Mouse (Mus musculus) cerebellum, adult 8-10 months (tissue): ENCODE measurements around the gene Tepsin.

Experiments used
- DNase-seq: peaks from one replicate; pipeline ENCODE4 v3.0.0; 2022

The Tepsin gene

GRCm38 (mm10) chr11:120063326-120063725 is 35.2 kb downstream of the Tepsin start:
- no peak for DNase-seq

DNA sequence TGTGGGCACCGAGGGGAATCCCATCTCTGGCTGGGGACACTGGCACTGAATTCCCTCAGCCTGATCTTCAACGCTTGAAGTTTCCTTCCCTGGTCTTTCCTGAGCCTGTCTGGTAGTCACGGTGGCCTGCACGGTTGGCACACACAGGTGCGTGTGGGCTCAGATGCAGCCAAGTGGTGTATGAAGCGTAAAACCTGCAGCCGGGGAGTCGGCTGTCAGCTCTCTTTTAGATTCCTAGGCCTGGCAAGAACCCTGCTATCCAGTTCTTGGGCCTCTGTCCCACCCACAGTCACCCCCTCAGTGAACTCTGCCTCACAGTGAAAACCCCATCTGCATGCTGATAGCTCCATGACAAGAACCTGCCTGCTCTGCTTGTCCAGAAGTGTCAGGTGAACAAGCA is 37.9 kb downstream of the Tepsin start:
- DNase-seq = no peak

DNA sequence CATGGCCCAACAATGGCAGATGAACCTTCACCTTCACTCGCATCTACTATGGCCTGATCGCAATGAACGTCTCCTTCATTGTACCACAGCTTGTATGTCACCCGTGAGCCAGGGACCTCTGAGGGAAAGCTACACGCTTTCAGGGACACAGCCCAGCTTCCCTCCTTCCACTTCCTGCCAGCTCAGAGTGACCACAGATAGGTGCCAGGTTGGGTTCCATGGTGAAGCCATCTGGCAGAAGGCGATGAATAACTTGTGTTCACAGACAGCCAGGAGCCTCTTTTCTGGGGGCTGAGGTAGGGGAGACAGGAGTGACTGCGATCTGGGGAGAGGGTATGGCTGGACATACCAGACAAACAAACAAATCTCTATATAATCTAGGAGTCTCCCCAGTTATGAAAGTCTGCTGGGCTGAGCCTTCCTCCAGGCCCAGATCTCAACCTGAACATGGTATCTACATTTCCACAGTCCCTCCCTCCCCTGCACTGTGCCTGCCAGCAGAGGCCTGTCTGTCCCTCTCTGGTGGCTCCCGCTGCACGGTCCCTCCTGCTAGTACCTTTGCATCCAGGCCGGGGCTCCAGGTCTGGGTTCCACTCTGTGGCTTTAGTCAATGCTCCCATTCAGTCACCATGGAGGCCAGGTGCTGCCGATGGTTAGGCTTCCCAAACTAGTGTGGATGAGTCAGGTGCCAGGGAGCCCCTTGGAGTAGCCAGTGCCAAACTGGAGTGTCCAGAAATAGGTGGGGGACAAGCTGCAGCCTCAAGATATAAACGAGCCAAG is 42.4 kb downstream of the Tepsin start:
- DNase-seq = no peak

DNA sequence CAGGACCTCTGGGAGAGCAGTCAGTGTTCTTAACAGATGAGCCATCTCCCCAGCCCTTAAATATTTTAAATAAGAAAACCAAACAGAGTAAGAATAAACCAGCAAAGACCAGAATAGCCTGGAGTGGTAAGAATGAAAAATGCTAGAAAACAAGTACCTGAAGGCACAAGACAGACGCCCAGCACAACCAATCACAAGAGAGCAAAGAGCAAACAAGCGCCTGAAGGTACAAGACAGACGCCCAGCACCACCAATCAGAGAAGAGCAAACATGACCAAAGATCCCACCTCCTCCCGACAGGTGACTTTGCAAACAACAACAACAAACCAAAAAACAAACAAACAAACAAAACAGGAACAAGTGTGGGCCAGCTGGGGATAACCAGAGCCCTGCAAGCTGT is 44.7 kb downstream of the Tepsin start:
- no peak for DNase-seq

GRCm38 (mm10) chr11:120052274-120052673 is 46.3 kb downstream of the Tepsin start:
- DNase-seq = no peak

DNA sequence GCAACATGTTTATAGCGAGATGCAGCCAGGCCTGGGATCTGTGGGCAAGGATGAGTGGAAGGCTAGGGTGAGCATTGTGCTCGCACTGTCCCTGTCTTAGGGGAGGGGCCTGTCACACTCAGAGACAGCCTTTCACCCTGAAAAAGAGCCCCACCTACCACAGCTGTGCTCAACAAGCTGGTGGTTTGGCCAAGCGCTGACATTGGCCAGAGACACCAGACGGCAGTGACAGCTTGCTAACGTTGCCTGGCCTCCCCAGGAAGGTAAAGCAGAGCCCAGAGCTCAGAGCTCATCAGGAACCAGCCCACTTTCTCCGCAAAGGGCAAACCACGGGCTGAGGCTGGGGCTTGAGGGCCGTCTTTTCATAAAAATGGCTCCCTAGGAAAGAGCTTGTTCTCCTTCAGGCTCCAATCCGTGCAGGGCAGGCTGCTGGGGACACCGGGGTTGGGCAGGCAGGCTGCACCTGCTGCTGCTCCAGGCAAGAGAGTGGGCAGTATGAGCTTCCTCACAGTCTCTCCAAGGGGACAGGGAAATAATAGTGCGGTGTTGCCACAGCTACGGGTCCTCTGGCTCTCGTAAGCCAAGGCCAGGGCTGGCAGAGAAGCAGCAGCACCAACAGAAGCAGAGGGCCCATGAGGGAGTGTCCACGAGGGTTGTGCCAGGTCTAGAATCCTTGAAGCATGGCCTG is 47.3 kb downstream of the Tepsin start:
- DNase-seq = no peak

DNA sequence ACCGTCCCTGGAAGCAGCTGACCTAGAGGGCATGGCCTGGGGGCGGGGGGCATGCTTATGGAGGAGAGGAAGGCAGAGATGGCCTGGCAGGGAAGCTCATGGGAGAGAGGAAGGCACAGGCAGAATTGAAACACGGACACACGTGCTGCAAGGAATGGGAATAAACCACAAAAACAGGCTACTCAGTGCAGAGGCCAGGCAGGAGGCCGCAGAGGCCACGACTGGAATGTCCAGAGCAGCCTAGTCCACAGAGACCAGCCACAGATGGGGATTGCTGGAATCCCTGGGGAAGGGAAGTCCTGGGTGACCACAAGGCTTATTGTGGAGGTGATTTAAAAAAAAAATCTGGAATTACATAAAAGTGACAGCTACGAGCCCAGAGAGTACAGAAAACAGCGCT is 49.5 kb downstream of the Tepsin start:
- no peak for DNase-seq

- DNase-seq = no peak
Observed at GRCm38 (mm10) chr11:120048252-120048556, 50.3 kb downstream of the Tepsin start.

- DNase-seq = no peak
Observed at GRCm38 (mm10) chr11:120047531-120048251, 50.8 kb downstream of the Tepsin start.

GRCm38 (mm10) chr11:120046553-120047191 is 51.9 kb downstream of the Tepsin start, which contains the start of gene Aatk:
TSS of gene Aatk (minus strand) at chr11:120047167.
- peak; percentile 66 for DNase-seq

GRCm38 (mm10) chr11:120045839-120046552 is 52.5 kb downstream of the Tepsin start:
- DNase-seq = peak; percentile 70

DNA sequence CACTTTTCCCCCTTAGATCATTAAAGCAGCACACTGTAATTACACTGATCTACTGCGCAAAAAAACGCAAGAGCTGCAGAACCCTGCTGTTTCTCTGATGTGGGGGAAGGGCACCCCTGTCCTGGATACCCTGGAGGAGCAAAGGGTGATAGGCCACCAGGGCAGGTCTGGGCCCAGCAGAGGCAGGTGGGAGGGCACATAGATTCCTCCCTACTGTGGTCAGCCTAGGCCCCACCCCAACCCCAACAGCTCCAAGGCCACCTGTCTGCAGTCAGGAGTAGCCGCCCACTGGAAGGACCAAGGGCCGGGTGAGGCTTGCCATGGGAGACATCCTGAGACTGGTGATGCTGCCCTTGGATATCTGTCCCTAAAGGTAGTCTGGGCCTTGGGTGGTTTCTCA is 53.2 kb downstream of the Tepsin start:
- no peak for DNase-seq

GRCm38 (mm10) chr11:120042141-120042838 is 56.2 kb downstream of the Tepsin start:
- DNase-seq = no peak

GRCm38 (mm10) chr11:120041191-120042123 is 57.1 kb downstream of the Tepsin start:
- no peak for DNase-seq
